Mouse (Mus musculus) forebrain, embryonic 14.5 days (tissue): Measurements from ENCODE around the gene Agpat3. TPM values are rescaled to one million over a fixed set of nuclear protein-coding genes. Genes with fewer than 3 reads are reported as not detected.

ENCODE experiments used
- ATAC-seq: fragments of 200-750 bp; cut with Nextera tagmentation; 2 replicates; pipeline ENCODE4 v1.8.0; 2017; ENCODE audit warnings: mild to moderate bottlenecking, moderate library complexity
- DNase-seq: peaks from one replicate; pipeline ENCODE4 v3.0.0-alpha.2; 2015; ENCODE audit warnings: low spot score
- H3K27ac ChIP-seq: fragments of 300-500 bp; sonication (generic); 2 replicates; pipeline ENCODE4 v1.5.1; 2014; ENCODE audit warnings: low read depth, mild to moderate bottlenecking, control low read depth, low read length, moderate library complexity
- H3K27me3 ChIP-seq: fragments of 300-500 bp; sonication (generic); replicated peaks from 2 replicates; pipeline ENCODE4 v1.6.1; 2014; ENCODE audit warnings: low read length, control low read depth, mixed read lengths; ENCODE audit not compliant: control insufficient read depth, insufficient read depth
- H3K36me3 ChIP-seq: fragments of 300-500 bp; sonication (generic); 2 replicates; pipeline ENCODE4 v1.6.1; 2014; ENCODE audit warnings: low read length, control low read depth; ENCODE audit not compliant: control insufficient read depth, insufficient read depth
- H3K4me1 ChIP-seq: fragments of 300-500 bp; sonication (generic); 2 replicates; pipeline ENCODE4 v1.6.1; 2014; ENCODE audit warnings: antibody characterized with exemption, low read length, control low read depth; ENCODE audit not compliant: control insufficient read depth, insufficient read depth
- H3K4me2 ChIP-seq: fragments of 300-500 bp; sonication (generic); 2 replicates; pipeline ENCODE4 v1.6.1; 2014; ENCODE audit warnings: mild to moderate bottlenecking, control low read depth, low read length
- H3K4me3 ChIP-seq: fragments of 300-500 bp; sonication (generic); 2 replicates; pipeline ENCODE4 v1.5.1; 2014; ENCODE audit warnings: low read depth, low read length, control low read depth
- H3K9ac ChIP-seq: fragments of 300-500 bp; sonication (generic); 2 replicates; pipeline ENCODE4 v1.6.1; 2014; ENCODE audit warnings: mild to moderate bottlenecking, low read length, control low read depth, moderate library complexity
- H3K9me3 ChIP-seq: fragments of 300-500 bp; sonication (generic); replicated peaks from 2 replicates; pipeline ENCODE4 v1.6.1; 2016; ENCODE audit warnings: low read length, control low read depth, mixed read lengths; ENCODE audit not compliant: control insufficient read depth
- WGBS: fragments of 180-500 bp; shearing (Covaris S2); extraction: QIAGEN DNeasy Blood & Tissue Kit; methylation state at CpG from one replicate; pipeline ENCODE4 v1.1.7; 2014; 5-methylcytosine and 5-hydroxymethylcytosine counted together
- polyA plus RNA-seq: library from polyadenylated mRNA; unstranded; fragments of >200 nt; fragmentation: Nextera tagmentation; extraction: Ambion mirVana; gene quantifications from 2 replicates; pipeline ENCODE4 v1.2.1, GENCODE M21; 2014

Gene Agpat3
- polyA plus RNA-seq, 1 experiment from 2014 or later, result 46.0 TPM

DNA sequence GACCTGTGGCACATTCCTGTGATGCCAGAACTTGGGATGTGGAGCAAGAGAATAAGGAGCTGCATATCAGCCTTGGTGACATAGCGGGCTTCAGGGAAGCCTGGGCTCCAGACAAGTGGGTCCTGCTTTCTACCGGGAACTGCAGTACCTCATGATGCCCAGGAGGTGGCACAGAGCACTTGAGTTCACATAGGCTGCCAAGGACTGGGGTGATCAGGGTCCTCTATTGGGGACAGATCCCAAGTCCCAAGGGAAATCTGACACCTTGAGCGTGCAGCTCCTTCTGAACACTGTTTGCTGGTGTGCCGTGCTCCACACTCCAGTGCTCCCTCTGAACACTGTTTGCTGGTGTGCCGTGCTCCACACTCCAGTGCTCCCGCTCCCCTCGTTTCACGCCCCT, 73.1 kb downstream of the Agpat3 start:
- Histone ChIP-seq H3K4me1 (no peaks in the 10 kb centered on the region), H3K36me3 (peaks cover 75% of the 10 kb centered on the region), H3K27me3 (no peaks in the 10 kb centered on the region), H3K4me2 (no peak overlapping the region), H3K27ac (no peak overlapping the region), H3K9ac (no peak overlapping the region), H3K4me3 (no peak overlapping the region), H3K9me3 (no peaks in the 10 kb centered on the region)
- 43% methylated on average over 8 of the region's 8 CpGs for WGBS
- ATAC-seq (peak; percentile 84), DNase-seq (peak; percentile 86)

DNA sequence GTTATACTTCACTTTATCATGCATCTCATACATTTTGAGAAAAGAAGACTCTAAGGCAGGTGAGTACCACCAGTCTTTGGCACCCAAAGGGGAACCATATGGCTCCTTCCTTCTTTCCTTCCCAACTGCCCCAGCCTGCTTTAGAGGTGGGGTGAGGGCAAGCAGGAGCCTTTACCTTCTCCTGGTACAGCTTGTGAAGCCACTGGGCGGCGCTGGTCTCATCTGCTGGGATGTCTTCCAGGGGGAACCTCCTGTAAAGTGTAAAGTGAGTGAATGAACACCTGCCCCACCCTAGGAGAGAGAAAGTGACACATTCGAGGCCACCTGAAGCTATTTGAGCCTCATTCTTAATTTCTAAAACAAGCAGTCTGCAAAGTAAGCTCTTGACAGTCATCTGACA, 74.5 kb downstream of the Agpat3 start:
- DNase-seq (no peak), ATAC-seq (no peak)
- peaks cover 75% of the 10 kb centered on the region for H3K36me3 ChIP-seq
- no peak overlapping the region for H3K4me3 ChIP-seq
- H3K4me2 ChIP-seq, result no peak overlapping the region
- H3K9ac ChIP-seq, result no peak overlapping the region
- no peaks in the 10 kb centered on the region for H3K9me3 ChIP-seq
- WGBS, result 79% methylated on average over 3 of the region's 3 CpGs
- no peaks in the 10 kb centered on the region for H3K27me3 ChIP-seq
- H3K4me1 ChIP-seq, result no peaks in the 10 kb centered on the region
- no peak overlapping the region for H3K27ac ChIP-seq

DNA sequence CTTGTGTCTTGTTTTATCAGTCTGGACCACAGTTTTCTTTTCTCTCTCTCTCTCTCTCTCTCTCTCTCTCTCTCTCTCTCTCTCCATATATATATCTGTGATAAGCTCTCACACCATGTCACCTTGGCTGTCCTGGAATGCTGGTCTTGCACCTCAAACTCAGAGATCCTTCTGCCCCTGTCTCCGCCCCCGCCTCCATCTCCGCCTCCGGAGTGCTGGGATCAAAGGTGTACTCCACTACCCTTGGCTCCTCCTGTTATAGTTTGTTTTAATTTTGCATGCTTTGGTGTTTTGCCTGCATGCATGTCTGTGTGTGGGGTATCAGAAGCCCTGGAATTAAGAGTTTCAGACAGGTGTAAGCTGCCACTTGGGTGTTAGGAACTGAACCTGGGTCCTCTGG, 76.0 kb downstream of the Agpat3 start:
- Histone ChIP-seq H3K36me3 (peaks cover 71% of the 10 kb centered on the region), H3K4me3 (no peak overlapping the region), H3K9me3 (no peaks in the 10 kb centered on the region), H3K27me3 (no peaks in the 10 kb centered on the region), H3K9ac (no peak overlapping the region), H3K4me2 (no peak overlapping the region), H3K27ac (no peak overlapping the region), H3K4me1 (no peaks in the 10 kb centered on the region)
- whole genome bisulfite sequencing, result 97% methylated on average over 4 of the region's 4 CpGs
- no peak for ATAC-seq
- no peak for DNase-seq

DNA sequence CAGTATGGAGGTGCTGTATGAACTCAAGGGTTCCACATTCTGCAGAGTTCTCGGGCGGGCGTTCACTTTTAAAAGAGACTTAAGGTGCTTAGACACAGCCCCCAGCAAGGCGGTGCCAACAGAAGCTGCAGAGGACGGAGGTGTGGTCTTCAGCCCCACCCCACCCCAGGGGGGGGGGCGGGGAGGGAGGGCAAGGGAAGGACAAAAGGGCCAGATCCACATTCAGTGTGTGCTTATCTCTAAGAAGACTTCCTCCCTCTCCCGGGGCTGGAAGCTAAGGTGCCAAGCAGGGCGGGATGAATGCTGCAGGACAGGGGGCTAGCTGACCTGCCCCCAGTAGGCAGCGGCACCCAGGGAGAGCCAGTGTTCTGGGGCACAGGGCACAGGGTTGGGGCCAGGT, 79.4 kb downstream of the Agpat3 start:
- Histone ChIP-seq H3K36me3 (peaks cover 63% of the 10 kb centered on the region), H3K4me1 (no peaks in the 10 kb centered on the region), H3K4me2 (no peak overlapping the region), H3K27me3 (no peaks in the 10 kb centered on the region), H3K9me3 (no peaks in the 10 kb centered on the region), H3K9ac (no peak overlapping the region), H3K4me3 (no peak overlapping the region), H3K27ac (no peak overlapping the region)
- DNase-seq, result no peak
- WGBS, result 26% methylated on average over 8 of the region's 9 CpGs
- no peak for ATAC-seq

DNA sequence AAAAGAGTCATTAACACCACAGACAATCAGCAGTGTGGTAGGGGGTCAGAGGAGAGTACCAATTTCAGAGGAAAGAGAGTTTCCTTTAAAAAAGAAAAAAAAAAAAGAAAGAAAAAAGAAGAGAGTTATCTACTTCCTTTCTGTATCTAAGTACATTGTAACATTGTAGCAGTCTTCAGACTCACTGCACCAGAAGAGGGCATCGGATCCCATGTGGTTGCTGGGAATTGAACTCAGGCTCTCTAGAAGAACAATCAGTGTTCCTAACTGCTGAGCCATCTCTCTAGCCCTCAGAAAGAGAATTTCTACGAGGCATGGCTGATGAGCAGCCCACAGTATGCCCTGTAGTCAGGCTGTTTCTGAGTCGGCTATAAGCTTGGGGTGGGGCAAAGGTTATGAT, 86.4 kb downstream of the Agpat3 start:
- Histone ChIP-seq H3K9me3 (no peaks in the 10 kb centered on the region), H3K27ac (no peak overlapping the region), H3K4me3 (no peak overlapping the region), H3K9ac (no peak overlapping the region), H3K27me3 (no peaks in the 10 kb centered on the region), H3K4me2 (no peak overlapping the region), H3K4me1 (no peaks in the 10 kb centered on the region), H3K36me3 (peaks cover 11% of the 10 kb centered on the region)
- ATAC-seq (no peak), DNase-seq (no peak)
- WGBS, result 72% methylated on average over 3 of the region's 3 CpGs

DNA sequence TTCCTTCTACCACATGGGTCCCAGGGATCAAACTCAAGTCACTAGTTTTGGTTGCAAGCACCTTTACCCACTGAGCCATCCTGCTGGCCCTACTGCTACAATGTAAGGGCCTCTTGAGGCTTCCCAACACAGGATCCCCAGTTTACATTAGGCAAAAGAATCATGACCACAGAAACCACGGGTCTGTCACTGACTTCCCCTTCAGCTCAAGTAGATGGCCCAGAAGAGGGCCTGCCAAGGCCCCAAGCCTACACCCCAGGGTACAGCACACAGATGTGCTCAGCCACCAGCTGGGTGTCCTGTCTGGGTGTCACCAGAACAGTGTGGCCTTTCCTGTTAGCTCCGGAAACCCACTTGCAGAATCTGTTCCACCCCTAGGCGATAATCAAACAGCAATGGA, 87.6 kb downstream of the Agpat3 start:
- Histone ChIP-seq H3K9me3 (no peaks in the 10 kb centered on the region), H3K27ac (no peak overlapping the region), H3K4me2 (no peak overlapping the region), H3K9ac (no peak overlapping the region), H3K36me3 (no peaks in the 10 kb centered on the region), H3K4me1 (no peaks in the 10 kb centered on the region), H3K4me3 (no peak overlapping the region), H3K27me3 (no peaks in the 10 kb centered on the region)
- 89% methylated on average over 3 of the region's 3 CpGs for WGBS
- DNase-seq, result no peak
- no peak for ATAC-seq

DNA sequence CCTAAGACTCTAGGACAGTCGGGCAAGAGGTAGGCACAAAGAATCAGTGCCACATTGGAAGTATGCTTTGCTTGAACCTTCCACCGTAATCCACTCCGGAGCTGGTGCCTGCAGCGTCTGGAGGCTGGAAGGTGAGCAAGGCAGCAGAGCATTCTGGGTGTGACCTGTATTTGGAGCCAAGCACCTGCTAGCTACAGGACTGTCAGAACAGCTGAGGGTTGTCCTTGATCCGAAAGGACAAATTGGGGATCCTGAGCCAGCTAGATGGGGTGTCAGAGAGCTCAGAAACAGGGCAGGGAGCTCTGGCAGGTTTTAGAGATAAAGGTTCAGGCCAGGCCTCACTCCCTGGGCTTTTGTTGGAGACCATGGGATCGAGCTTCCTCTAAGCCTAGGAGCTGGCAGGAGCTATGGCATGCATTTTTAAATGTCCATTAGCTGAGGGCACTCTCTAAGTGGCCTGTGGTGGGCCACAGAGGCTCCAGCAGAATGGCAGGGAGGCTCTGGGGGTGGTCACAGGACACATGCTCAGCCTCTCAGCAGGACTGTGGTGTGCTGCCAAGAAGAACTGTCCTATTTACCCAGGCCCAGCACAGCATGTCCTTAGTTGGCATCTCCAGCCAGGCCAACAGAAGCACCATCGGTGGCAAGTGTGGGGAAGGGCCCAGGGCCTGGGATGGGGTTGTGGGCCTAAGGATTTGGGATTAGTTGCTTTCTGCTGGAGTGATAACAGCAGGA, 91.2 kb downstream of the Agpat3 start:
- no peak for ATAC-seq
- H3K27ac ChIP-seq, result no peak overlapping the region
- H3K9ac ChIP-seq, result no peak overlapping the region
- H3K27me3 ChIP-seq, result no peaks in the 10 kb centered on the region
- H3K4me3 ChIP-seq, result no peak overlapping the region
- H3K4me1 ChIP-seq, result no peaks in the 10 kb centered on the region
- 67% methylated on average over 7 of the region's 7 CpGs for WGBS
- DNase-seq, result no peak
- no peak overlapping the region for H3K4me2 ChIP-seq
- no peaks in the 10 kb centered on the region for H3K36me3 ChIP-seq
- H3K9me3 ChIP-seq, result no peaks in the 10 kb centered on the region

DNA sequence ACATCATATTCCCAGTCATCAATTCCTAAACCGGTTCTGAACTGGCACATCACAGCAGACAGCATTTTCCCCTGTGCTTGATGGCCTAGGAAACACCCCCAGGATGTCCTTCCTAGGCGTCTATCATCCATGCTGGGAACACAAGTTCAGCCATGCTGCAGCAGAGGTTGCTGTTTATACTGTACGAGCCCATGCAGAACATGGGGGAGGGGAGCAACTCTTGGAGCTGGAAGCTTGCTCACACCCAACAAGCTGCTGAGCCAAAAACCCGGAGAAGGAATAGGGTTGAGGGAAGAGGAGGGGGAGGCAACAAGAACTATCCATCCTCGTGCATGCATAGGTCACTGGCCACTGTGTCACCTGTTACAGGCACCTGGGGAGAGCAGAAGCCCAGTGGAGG, 92.0 kb downstream of the Agpat3 start:
- ATAC-seq, result no peak
- H3K27ac ChIP-seq, result no peak overlapping the region
- no peak overlapping the region for H3K4me3 ChIP-seq
- H3K9ac ChIP-seq, result no peak overlapping the region
- H3K4me1 ChIP-seq, result no peaks in the 10 kb centered on the region
- H3K9me3 ChIP-seq, result no peaks in the 10 kb centered on the region
- no peak overlapping the region for H3K4me2 ChIP-seq
- H3K36me3 ChIP-seq, result no peaks in the 10 kb centered on the region
- H3K27me3 ChIP-seq, result no peaks in the 10 kb centered on the region
- DNase-seq, result peak; percentile 33
- 38% methylated on average over 5 of the region's 5 CpGs for WGBS

DNA sequence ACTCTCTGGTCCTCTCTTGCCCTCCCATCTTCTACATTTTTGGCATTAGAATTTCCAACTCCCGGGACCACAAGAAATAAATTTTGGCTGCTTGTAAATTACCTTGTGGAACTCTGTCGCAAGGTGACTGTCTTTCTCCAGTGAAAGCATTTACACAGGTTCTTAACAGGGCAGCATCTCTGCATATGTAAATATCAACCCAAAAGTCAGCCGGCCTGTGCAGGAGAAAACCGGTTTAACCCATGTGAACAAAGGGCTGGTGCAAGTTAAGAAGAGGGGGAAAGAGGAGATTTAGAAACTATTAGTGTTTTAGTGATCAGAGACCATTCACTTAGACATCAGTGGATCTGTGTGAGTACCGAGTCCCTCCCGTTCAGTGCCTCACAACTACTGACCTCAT, 92.6 kb downstream of the Agpat3 start:
- no peak for ATAC-seq
- DNase-seq, result no peak
- H3K4me1 ChIP-seq, result no peaks in the 10 kb centered on the region
- H3K27ac ChIP-seq, result no peak overlapping the region
- no peaks in the 10 kb centered on the region for H3K9me3 ChIP-seq
- 57% methylated on average over 6 of the region's 6 CpGs for WGBS
- H3K27me3 ChIP-seq, result no peaks in the 10 kb centered on the region
- H3K4me3 ChIP-seq, result no peak overlapping the region
- no peak overlapping the region for H3K9ac ChIP-seq
- H3K36me3 ChIP-seq, result no peaks in the 10 kb centered on the region
- H3K4me2 ChIP-seq, result no peak overlapping the region
